9 mouse cellular contexts compared by ENCODE assay signal in the genomic region with DNA sequence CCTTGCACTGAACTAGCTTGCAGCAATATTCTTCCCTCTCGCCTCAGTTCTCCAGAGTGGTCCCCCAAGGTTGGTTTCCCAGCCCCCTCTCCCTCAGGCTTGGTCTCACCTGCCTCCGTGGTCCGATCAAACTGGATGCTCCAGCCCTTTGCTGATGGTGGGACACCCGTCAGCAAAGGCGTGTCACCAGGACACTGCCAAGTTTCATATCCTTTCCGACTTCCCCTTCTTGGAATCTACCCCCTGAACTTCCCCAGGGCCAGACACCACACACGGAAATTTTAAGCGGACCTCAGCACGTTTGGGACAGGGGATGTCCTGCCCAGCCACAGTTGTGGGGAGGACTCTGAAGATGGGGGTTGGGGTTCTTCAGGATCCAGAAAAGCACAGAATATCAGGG. TPM values are rescaled to one million over a fixed set of nuclear protein-coding genes. Genes with fewer than 3 reads are reported as not detected.
DNase-seq lines count a peak whose midpoint lies in the region; ATAC-seq and TF ChIP-seq lines count a peak whose summit lies in the region.
"Had no signal": no experiment of that assay in that cellular context is flagged by ENCODE, and none has a peak within 500 bp of the region (broad histone marks: within the 10 kb centered on the region; RNA-seq: fewer than 3 reads in every experiment).

A gene (minus strand): TSS at position 167 of the 400 bp plus-strand sequence.

- H3K27ac ChIP-seq in kidney, adult 2 months (ENCODE audit: insufficient read depth, low read depth, low read length) = no peak within 1 kb of the TSS
- no peak within 1 kb of the TSS for H3K27ac ChIP-seq in midbrain, embryonic 15.5 days

- TF ChIP-seq CTCF in kidney, adult 2 months (conservative IDR thresholded peaks at IDR 0.05; ENCODE audit: insufficient read depth, insufficient read length, low read depth, low read length) = no peak

- H3K9ac ChIP-seq in midbrain, embryonic 15.5 days = no peak within 1 kb of the TSS

- no peak for ATAC-seq in midbrain, embryonic 15.5 days (replicated peaks)

- no peaks in the 10 kb centered on the region for H3K4me1 ChIP-seq in kidney, adult 2 months (ENCODE audit: control insufficient read depth, insufficient read depth, low read length)
- peaks cover 13% of the 10 kb centered on the region; the same call in 1 of the 2 replicates for H3K4me1 ChIP-seq in midbrain, embryonic 15.5 days

- no peak within 1 kb of the TSS for H3K4me3 ChIP-seq in kidney, adult 2 months (ENCODE audit: insufficient read depth, low read depth, low read length)
- H3K4me3 ChIP-seq in midbrain, embryonic 15.5 days = no peak within 1 kb of the TSS

- no peak for TF ChIP-seq POLR2A in kidney, adult 2 months (IDR thresholded peaks at IDR 0.05; ENCODE audit: low read depth, low read length)

- no peak for DNase-seq in kidney, adult 2 months
- no peak for DNase-seq in kidney, postnatal 36 days
- no peak for DNase-seq in adrenal gland, postnatal 10 days
- DNase-seq in gastrocnemius, postnatal 4 days (ENCODE audit: low spot score in 2 of 2) = no peak
- no peak for DNase-seq in large intestine, adult 2 months (ENCODE audit: low read depth, low spot score)
- no peak for DNase-seq in cerebellum, postnatal 25 days
- no peak for DNase-seq in kidney, postnatal 25 days

- WGBS in kidney, adult 2 months = 66% methylated on average over 9 of the region's 9 CpGs
- WGBS in large intestine, adult 2 months = 52% methylated on average over 9 of the region's 9 CpGs
- WGBS in midbrain, embryonic 15.5 days = 82% methylated on average over 9 of the region's 9 CpGs

- no peaks in the 10 kb centered on the region for H3K36me3 ChIP-seq in kidney, adult 2 months (ENCODE audit: control insufficient read depth, insufficient read depth, low read length)
- no peaks in the 10 kb centered on the region for H3K36me3 ChIP-seq in midbrain, embryonic 15.5 days (replicated peaks)

- H3K27me3 ChIP-seq in kidney, adult 2 months (replicated peaks; ENCODE audit: control insufficient read depth, insufficient read depth, low read length) = no peaks in the 10 kb centered on the region
- H3K27me3 ChIP-seq in midbrain, embryonic 15.5 days (replicated peaks) = peaks cover 45% of the 10 kb centered on the region

- no peak within 1 kb of the TSS for H3K4me2 ChIP-seq in midbrain, embryonic 15.5 days

- no peaks in the 10 kb centered on the region for H3K9me3 ChIP-seq in midbrain, embryonic 15.5 days

RNA-seq across cellular contexts. Expression of the gene that starts here (rescaled TPM):
- 36.1 and 43.7 TPM in 2 replicates for polyA plus RNA-seq in kidney, adult 2 months (2012; rRNA removed)
- 10 to 100 TPM; 29.3 to 36.6 TPM for total RNA-seq in adrenal gland, postnatal 10 days (2021)
- total RNA-seq in gastrocnemius, postnatal 4 days (2021) = 10 to 100 TPM; 32.4 to 36.3 TPM
- polyA plus RNA-seq in large intestine, adult 2 months (2012; rRNA removed) = 94.7 and 103 TPM in 2 replicates
- polyA plus RNA-seq in midbrain, embryonic 15.5 days (2015; fragmentation: Nextera tagmentation; extraction: Ambion mirVana) = 25.1 and 33.3 TPM in 2 replicates
- total RNA-seq: hematopoietic stem cell, adult 5-6 weeks had no signal
